Mouse (Mus musculus) heart, adult 9 months (tissue): ENCODE measurements around the gene Wnt3.

Experiments
- DNase-seq, 2 experiments: peaks; one replicate each; pipeline ENCODE4 v3.0.0; 2022; ENCODE audit warnings: low spot score in 2 of 2

Wnt3 gene

DNA sequence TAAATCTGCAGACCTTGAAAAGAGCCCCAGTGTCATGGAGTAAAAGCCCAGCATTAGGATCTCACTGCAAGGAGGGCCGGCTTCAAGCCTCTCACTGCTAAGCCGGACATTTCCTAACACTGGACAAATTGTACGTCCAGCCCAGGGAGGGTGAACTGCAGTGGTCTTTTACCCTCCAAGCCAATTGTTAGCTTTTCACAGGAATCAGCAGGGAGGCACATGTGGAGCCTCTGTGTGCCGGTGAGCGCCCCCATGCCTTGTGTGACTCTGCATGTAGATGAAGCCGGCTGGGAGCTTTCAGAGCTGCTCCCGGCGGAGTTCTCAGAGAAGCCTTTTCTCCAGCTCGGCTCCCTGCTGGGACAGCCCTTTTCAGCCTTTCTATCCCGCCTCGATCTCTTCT is 66.9 kb downstream of the Wnt3 start:
- DNase-seq, result no peak

GRCm38 (mm10) chr11:103848287-103848686 is 74.3 kb downstream of the Wnt3 start:
- DNase-seq, result no peak

- DNase-seq, result no peak
These were observed 78.8 kb downstream of the Wnt3 start for GRCm38 (mm10) chr11:103852590-103853283.

GRCm38 (mm10) chr11:103853284-103853920 is 79.5 kb downstream of the Wnt3 start:
- DNase-seq, result no peak

DNA sequence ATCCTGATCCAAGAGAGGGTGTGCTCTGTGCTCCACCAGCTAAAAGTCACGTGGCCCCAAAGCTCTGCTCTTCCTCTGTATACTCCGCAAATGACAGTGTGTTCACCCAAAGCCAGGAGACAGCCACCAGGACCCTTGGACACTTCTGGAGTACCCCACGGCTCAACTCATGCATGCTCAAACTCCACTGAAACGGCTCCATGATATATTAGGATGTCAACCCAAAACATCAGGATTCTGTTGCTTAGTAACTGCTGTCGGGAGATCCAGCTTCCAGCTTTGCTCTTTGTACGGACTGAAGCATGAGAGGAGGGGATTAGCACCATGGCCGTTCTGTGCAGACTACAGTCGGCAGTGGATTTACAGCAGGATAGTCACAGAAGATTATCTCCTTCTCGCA is 80.3 kb downstream of the Wnt3 start:
- DNase-seq, result no peak

DNA sequence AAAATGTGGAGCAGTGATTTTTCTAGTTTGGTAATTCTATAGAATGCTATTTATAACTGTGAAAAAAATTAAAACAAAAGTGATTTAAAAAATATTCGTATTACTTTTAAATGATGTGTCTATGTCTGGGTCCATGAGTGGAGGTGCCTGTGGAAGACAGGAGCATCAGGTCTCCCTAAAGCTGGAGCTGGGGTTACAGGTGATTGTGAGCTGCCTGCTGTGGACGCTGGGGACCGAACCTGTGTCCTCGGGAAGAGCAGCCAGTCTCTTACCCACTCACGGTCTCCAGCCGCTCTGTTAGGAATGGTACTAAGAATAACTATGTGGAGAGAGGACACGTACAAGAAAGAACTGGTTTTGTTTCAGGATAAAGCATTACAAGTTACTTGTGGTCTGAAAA is 82.7 kb downstream of the Wnt3 start:
- DNase-seq, result no peak

- no peak for DNase-seq
These were observed 84.8 kb downstream of the Wnt3 start for GRCm38 (mm10) chr11:103858760-103859159.

GRCm38 (mm10) chr11:103859933-103860610 is 86.1 kb downstream of the Wnt3 start:
- no peak for DNase-seq

DNA sequence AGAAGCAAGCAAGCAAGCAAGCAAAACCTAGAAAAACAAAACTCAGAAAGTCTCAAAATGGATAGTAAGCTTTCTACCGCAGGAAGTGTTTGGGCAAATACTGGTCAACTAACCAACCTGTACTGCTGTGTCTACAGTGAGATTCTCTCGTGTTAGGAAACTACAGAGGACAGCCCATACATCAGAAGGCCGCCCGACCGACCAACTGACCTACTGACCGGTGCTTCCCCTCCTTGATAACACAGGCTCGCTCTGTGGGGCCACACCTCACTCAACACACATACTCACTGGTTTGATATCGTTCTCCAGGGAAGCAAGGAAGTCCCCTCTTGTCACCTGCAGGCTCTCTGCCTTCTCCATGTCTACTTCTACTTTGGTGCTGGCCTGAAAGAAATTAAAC is 89.0 kb downstream of the Wnt3 start:
- no peak for DNase-seq

DNA sequence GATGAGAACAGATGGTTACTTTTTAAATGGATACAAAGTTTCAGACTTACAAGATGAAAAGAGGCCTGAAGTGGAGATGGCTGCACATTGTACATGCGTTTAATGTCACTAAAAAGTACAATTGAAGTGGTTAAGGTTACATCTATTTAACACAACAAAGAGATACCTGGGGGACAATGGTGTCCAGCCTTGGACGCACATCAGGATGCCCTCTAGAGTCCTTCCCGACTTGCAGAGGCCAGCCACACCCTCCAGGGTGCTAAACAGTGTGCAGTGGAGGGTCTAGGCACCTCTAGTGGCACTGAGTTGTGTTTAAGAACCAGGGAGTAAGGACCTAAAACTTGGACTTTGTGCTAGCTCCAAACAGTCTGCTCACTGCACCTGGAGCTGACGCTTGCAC is 90.5 kb downstream of the Wnt3 start:
- no peak for DNase-seq

DNA sequence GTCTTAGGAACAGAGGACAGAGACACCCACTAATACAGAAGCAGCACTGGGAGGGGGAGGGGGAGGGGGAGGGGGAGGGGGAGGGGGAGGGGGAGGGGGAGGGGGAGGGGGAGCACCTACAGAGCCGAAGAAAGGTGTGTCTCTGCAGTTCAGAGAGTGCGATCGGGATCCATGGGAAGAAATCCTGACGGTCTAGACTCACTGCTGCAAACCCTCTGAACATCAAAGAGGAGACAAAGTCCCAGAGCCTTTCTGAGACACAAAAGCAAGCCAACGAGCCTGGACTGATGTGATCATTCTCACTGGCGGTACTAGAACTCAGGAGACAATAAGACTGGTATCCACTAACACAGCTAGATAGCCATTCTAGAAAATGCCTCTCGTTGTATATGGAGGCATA is 91.4 kb downstream of the Wnt3 start:
- DNase-seq, result no peak
